Mouse (Mus musculus): ENCODE data around the gene Fgf10.

Fgf10 gene

DNA sequence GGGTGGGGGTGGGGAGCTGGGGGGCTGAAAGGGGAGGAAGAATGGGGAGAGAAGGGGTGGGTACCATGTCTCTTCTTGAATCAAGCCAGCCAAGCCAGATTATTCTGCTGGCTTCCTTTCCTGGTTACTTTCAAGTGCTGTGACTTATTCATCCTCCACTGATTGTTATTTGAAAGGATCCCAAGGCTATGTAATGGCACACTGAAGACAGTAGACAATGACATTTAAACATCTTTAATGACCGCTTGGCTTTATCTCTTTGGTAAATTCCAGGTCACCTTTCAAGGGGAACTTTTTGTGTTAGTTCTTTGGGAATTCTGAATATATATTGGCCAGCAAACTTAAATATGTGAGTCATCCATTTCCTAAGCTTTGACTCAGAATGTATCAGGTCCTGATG is 47.1 kb downstream of the Fgf10 start:
- DNase-seq (ENCODE audit: low spot score in 2 of 2), result no peak

GRCm38 (mm10) chr13:118718396-118718795 is 48.8 kb downstream of the Fgf10 start:
- no peak for DNase-seq (ENCODE audit: low spot score in 2 of 2)

GRCm38 (mm10) chr13:118721668-118722067 is 52.1 kb downstream of the Fgf10 start:
- no peak for DNase-seq (ENCODE audit: low spot score in 2 of 2)

DNA sequence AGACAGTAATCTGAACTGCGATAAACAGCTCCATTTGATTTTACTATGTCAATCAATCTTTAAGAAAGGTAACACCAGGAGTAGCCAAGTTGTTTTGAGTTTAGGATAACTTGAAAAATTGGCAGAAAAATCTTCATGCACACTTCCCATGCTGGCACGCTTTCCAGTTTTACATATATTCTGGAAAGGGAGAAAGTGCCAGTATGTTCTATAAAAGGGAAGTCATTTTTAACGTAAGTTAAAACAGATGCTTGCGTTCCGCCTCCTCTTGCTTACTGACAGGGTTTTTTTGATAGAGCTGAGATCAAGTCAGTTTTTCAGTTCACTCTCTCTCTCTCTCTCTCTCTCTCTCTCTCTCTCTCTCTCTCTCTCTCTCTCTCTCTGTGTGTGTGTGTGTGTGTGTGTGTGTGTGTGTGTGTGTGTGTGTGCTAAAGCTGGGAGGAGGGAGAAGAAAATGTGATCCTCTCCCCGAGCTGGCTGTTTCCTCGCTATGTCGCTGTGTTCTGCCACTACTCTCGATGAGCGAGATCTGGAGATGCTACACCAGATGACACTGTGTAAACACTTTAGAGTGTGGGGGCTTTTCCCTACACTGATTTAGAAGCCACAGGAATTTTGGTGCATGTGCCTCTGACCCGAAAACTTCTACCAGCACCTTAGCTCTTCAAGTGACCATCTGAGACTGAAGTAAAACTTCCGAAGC is 62.4 kb downstream of the Fgf10 start:
- DNase-seq (ENCODE audit: low spot score in 2 of 2), result peak; percentile 33 to 51

DNA sequence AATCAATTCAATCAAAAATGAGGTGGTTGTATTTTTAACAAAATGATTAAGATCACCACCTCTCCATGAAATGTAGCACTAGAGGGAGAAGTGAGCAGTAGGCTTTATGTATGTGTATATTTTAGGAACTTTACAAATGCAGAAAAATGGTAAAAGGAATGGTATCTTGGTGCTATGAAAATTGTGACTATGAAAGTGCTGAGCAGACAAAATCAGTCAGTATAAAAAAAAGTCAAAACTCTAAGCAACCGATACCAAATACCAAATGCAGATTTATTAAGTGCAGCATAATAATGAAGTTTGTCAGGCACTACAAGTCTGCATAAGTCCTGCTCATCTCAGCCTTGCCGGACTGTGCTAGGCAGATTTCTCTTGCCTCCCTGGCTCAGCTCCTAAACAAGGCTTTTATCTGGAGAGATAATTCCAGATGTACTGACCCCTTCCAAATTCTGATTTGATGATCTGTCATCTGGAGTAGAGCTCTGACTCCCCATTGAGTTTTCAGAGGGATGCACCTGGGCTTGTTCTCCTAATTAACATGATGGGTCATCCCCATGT is 70.3 kb downstream of the Fgf10 start:
- DNase-seq (ENCODE audit: low spot score in 2 of 2), result no peak

- no peak for DNase-seq (ENCODE audit: low spot score in 2 of 2)
Measured at GRCm38 (mm10) chr13:118742788-118743187, 73.2 kb downstream of the Fgf10 start.

DNA sequence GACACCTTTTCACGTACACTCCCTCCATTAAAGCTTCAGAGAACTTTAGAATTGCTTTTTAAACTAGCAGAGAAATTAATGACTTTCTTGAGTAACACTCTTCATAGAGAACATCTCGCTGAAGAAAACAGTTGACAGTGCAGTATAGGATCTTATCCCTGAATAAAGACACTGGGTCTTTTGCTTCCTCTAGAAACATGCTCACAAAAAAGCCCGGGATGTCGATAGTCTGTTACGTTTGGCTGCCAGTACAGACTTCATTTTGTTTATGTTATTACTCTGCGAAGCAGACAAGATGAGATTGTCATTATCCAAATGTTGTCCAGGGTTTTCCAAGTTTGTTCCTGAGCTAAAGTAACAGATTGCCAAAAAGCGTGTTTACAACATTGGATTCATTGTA is 75.2 kb downstream of the Fgf10 start:
- DNase-seq (ENCODE audit: low spot score in 2 of 2), result no peak

GRCm38 (mm10) chr13:118746427-118746826 is 76.8 kb downstream of the Fgf10 start:
- DNase-seq (ENCODE audit: low spot score in 2 of 2), result no peak

GRCm38 (mm10) chr13:118754024-118754423 is 84.4 kb downstream of the Fgf10 start:
- no peak for DNase-seq (ENCODE audit: low spot score in 2 of 2)

DNA sequence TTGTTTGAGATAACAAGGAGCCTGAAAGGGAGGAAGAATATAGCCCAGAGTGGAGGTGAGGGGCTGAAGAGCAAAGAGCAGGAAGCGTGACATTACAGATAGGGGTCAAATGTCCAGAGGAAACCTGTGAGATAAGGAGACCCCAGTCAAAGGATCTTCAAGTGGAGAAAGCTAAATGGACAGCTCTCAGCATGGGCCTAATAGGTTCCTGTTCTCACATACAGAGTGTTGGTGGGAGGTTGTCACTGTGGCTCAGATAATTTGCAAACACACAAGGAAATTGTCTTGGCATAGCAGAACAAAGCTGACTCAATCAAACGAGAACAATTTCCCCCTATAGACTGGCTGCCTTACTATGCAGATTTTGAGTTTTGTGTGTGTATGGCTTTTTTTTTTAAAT is 89.4 kb downstream of the Fgf10 start:
- DNase-seq (ENCODE audit: low spot score in 2 of 2), result no peak

GRCm38 (mm10) chr13:118762982-118763381 is 93.4 kb downstream of the Fgf10 start:
- no peak for DNase-seq (ENCODE audit: low spot score in 2 of 2)

DNA sequence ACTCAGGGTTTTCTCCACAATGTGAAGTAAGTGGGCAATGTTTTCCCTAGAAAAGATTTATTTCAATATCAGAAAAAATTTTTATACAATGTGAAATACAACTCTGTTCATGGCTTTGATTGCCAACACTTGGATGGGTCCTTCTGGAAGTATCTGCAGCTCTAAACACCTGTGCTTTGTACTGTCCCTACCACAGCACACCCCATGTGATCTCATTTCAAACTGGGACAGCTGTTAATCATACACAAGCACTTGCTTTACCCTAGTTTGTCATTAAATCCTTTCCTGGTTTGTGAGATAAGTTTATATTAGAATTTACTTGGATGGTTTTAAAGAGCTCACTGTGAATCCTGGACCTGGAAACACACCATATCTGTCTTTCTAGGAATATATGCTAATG is 102.6 kb downstream of the Fgf10 start:
- no peak for DNase-seq (ENCODE audit: low spot score in 2 of 2)

- DNase-seq (ENCODE audit: low spot score in 2 of 2), result no peak
Measured at GRCm38 (mm10) chr13:118775148-118775547, 105.6 kb downstream of the Fgf10 start.

DNA sequence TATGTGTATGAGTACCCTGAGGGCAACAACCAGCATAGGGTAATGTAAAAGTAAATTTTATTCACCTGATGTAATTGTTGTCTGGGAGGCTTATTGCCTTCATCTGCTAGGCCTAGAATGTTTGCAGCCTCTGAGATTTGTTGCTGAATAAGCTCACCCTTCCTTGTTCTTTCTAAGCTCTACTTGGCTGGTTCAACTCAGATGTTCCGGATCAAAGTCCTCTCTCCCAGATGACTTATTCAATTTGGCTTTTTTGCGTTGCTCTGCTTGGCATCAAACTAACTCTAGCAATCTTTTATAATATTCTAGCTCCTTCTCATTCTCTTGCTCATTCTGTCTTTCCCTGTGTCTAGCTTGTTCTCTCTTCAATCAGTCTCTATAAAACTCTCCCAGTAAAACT is 109.6 kb downstream of the Fgf10 start:
- DNase-seq (ENCODE audit: low spot score in 2 of 2), result no peak

DNA sequence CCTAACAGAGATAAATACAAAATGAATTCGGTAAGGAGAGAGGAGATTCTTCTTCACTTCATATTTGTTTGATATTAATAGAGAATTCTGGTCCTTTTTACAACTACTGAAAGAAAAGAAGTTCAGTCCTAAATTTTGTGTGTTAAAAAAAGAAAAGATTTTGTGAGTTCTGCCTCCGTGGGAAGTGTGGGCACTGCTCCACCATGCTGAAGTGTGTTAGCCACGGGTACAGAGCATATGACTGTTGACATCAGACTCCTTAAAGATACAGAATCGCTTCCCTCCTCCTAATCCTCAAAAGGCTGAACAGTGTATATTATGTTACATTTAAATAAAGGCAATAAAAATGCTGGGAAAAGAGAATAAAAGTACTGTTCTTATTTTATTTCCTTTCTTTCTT is 122.2 kb downstream of the Fgf10 start:
- peak; percentile 47 to 66 for DNase-seq (ENCODE audit: low spot score in 2 of 2)

GRCm38 (mm10) chr13:118792198-118792597 is 122.6 kb downstream of the Fgf10 start:
- DNase-seq (ENCODE audit: low spot score in 2 of 2), result no peak

- DNase-seq (ENCODE audit: low spot score in 2 of 2), result no peak
Measured at GRCm38 (mm10) chr13:118800176-118800575, 130.6 kb downstream of the Fgf10 start.

GRCm38 (mm10) chr13:118806662-118807061 is 137.1 kb downstream of the Fgf10 start:
- DNase-seq (ENCODE audit: low spot score in 2 of 2), result no peak

DNA sequence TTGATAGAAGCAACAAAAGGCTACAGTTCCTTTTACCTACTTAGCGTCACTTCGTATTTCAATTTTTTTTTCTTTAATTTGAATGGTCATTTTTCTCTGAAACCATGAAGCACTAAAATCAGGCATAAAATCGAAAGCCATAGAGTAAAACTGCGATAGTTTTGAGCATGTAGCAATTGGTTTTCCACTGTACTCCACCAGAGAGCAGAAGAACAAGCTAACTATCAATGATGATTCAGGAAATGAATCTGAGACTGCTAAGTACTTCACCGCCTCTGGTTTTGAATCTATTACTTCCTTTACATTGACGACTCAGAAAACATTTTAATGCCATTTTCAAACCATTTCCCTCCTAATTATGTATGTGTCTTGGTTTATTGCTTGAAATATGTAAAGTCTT is 150.2 kb downstream of the Fgf10 start:
- no peak for DNase-seq (ENCODE audit: low spot score in 2 of 2)

GRCm38 (mm10) chr13:118823113-118823512 is 153.5 kb downstream of the Fgf10 start:
- DNase-seq (ENCODE audit: low spot score in 2 of 2), result no peak

DNA sequence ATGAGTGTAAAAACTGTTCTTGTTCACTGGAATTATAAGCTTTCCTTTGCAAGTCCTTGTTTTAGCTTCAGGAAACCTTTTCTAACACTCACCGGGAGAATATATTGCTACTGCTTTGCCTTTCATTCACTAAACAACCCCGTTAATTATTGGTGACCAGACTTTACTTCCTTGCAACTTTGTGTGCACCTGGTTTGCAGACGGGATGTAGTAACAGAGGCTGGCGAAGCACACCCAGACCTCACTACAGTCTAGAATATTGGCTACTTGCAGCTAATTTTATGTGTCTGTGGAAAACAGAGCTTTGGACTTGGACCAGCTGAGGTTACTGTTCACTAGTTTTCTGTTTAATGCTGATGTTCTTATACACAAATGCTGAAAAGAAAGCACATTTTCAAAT is 155.5 kb downstream of the Fgf10 start:
- DNase-seq (ENCODE audit: low spot score in 2 of 2), result no peak

DNA sequence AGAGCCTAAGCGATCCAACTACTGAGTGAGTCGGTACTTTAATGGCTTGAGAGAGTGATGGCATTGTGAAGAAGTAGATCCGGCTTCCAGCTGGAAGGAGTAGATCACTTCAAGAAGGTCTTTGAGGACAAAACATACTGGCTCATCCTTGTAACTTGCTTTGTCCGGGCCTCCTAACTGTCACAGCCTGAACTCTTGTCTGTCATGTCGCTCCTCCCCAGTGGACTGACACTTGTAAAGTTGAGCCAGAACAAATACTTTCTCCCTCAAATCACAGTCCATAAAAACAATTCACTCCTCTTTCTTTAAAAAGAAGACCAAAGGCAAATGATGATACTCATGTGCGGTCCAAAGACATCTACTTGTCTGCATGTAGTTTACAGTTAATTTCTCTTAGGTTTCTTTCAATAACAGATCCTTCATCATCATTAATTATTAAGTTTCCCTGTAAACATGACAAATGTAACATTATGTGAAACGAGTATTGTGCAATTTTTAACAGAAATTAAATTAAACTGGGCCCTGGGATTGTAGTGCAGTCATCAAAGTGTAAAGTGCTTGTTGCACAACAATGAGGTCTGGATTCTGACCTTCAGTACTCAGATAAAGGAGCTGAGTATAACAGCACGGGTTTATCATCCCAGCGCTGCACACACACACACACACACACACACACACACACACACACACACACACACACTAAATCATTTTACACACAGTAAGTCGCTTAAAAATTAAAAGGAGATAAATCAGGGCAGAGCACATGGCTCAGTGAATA is 159.2 kb downstream of the Fgf10 start:
- no peak for DNase-seq (ENCODE audit: low spot score in 2 of 2)

DNA sequence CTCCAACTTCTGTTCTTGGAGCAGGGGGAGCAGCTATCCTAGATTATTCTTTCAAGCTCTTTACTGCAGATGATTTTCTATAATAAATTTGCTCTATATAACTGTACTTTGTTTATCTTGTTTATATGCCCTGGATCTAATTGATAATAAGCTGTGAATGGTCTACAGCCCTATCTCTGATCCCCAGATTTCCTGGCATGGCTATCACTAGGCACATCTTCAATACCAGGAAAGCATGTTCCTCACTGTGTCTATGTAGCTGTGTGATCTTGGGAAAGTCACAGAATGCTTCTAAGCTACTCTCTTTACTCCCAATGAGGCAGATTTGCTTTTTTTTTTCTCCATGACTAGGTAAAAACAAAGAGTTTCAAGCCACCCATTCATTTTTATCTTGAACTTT is 164.4 kb downstream of the Fgf10 start:
- DNase-seq (ENCODE audit: low spot score in 2 of 2), result no peak
